ENCODE assay signal across 23 mouse cellular contexts in genomic region chr1:184138661-184139060, GRCm38 (mm10).
DNase-seq lines count a peak whose midpoint lies in the region; ATAC-seq and TF ChIP-seq lines count a peak whose summit lies in the region.
"Had no signal": no experiment of that assay in that cellular context is flagged by ENCODE, and none has a peak within 500 bp of the region (broad histone marks: within the 10 kb centered on the region; RNA-seq: fewer than 3 reads in every experiment).

No protein-coding gene starts in this region.

- no peaks in the 10 kb centered on the region for H3K4me1 ChIP-seq in midbrain, embryonic 10.5 days
- H3K4me1 ChIP-seq in midbrain, embryonic 15.5 days, result no peaks in the 10 kb centered on the region
- no peaks in the 10 kb centered on the region for H3K4me1 ChIP-seq in stomach, postnatal 0 days (replicated peaks; ENCODE audit: control insufficient read depth, insufficient read depth)

- H3K79me2 ChIP-seq in C2C12 (ENCODE audit: control insufficient read depth, insufficient read depth), result no peaks in the 10 kb centered on the region

- H3ac ChIP-seq in C2C12 (ENCODE audit: control insufficient read depth, insufficient read length, low read depth), result no peak overlapping the region

- H3K79me3 ChIP-seq in C2C12 (ENCODE audit: low read depth), result no peaks in the 10 kb centered on the region

- H3K4me3 ChIP-seq in midbrain, embryonic 10.5 days, result no peak overlapping the region
- no peak overlapping the region for H3K4me3 ChIP-seq in midbrain, embryonic 15.5 days
- H3K4me3 ChIP-seq in C2C12 (ENCODE audit: insufficient read depth, poor library complexity, severe bottlenecking), result no peak overlapping the region
- H3K4me3 ChIP-seq in stomach, postnatal 0 days (ENCODE audit: low read depth, low read length), result no peak overlapping the region

- WGBS in midbrain, embryonic 10.5 days, result 93% methylated on average over 3 of the region's 3 CpGs
- 91% methylated on average over 3 of the region's 3 CpGs for WGBS in midbrain, embryonic 15.5 days
- WGBS in large intestine, adult 2 months, result 33% methylated on average over 3 of the region's 3 CpGs
- 72% methylated on average over 3 of the region's 3 CpGs for WGBS in stomach, postnatal 0 days

- peak; percentile 5 for DNase-seq in midbrain, embryonic 10.5 days (ENCODE audit: low spot score)
- peak; percentile 57 for DNase-seq in large intestine, adult 2 months (ENCODE audit: low read depth, low spot score)
- peak; percentile 26 for DNase-seq in stomach, postnatal 0 days (ENCODE audit: low spot score)
- no peak for DNase-seq in thymus, adult 18-20 months
- no peak for DNase-seq in ovary, adult 18-20 months (ENCODE audit: low spot score)
- no peak for DNase-seq in kidney, postnatal 25 days
- DNase-seq: adrenal gland, adult 2 months; adrenal gland, adult 8-10 months; adrenal gland, postnatal 10 days; adrenal gland, postnatal 14 days; adrenal gland, postnatal 25 days; adrenal gland, postnatal 36 days; B cell, adult 2 months; cerebellum, adult 11 months; cerebellum, adult 11-12 months; cerebellum, adult 18-20 months had no signal

- H3K36me3 ChIP-seq in midbrain, embryonic 10.5 days, result no peaks in the 10 kb centered on the region
- H3K36me3 ChIP-seq in midbrain, embryonic 15.5 days (replicated peaks), result no peaks in the 10 kb centered on the region
- H3K36me3 ChIP-seq in C2C12 (ENCODE audit: control insufficient read depth, insufficient read depth), result no peaks in the 10 kb centered on the region
- H3K36me3 ChIP-seq in stomach, postnatal 0 days (ENCODE audit: control insufficient read depth, insufficient read depth, low read length), result no peaks in the 10 kb centered on the region
- H3K36me3 ChIP-seq: G1E had no signal

- no peak overlapping the region for H3K9ac ChIP-seq in midbrain, embryonic 15.5 days
- H3K9ac ChIP-seq in stomach, postnatal 0 days (ENCODE audit: low read length), result no peak overlapping the region

- H3K27ac ChIP-seq in midbrain, embryonic 10.5 days (replicated peaks), result no peak overlapping the region
- H3K27ac ChIP-seq in midbrain, embryonic 15.5 days, result no peak overlapping the region
- H3K27ac ChIP-seq in stomach, postnatal 0 days (replicated peaks), result no peak overlapping the region

- TF ChIP-seq CTCF in C2C12 (IDR thresholded peaks at IDR 0.05; ENCODE audit: control insufficient read depth, insufficient read depth, insufficient read length), result no peak
- no peak for TF ChIP-seq CTCF in stomach, postnatal 0 days (IDR thresholded peaks at IDR 0.05; ENCODE audit: low read depth)

- no peak overlapping the region for H3K4me2 ChIP-seq in midbrain, embryonic 15.5 days
- no peak overlapping the region for H3K4me2 ChIP-seq in stomach, postnatal 0 days (replicated peaks; ENCODE audit: low read depth)

- H3K9me3 ChIP-seq in midbrain, embryonic 10.5 days (replicated peaks), result no peaks in the 10 kb centered on the region
- H3K9me3 ChIP-seq in midbrain, embryonic 15.5 days, result no peaks in the 10 kb centered on the region
- no peaks in the 10 kb centered on the region for H3K9me3 ChIP-seq in stomach, postnatal 0 days (ENCODE audit: control insufficient read depth, low read length)

- no peak for ATAC-seq in midbrain, embryonic 15.5 days (replicated peaks)
- ATAC-seq in stomach, postnatal 0 days (ENCODE audit: low FRiP score, low TSS enrichment), result peak; percentile 67
- ATAC-seq: activated CD4-positive, CD25-positive, alpha-beta regulatory T cell, adult 4 months; CD4-positive, CD25-positive, alpha-beta regulatory T cell, adult 4 months; Patski had no signal

- TF ChIP-seq EP300 in stomach, postnatal 0 days (optimal IDR thresholded peaks at IDR 0.05), result no peak

- H3K27me3 ChIP-seq in midbrain, embryonic 10.5 days (ENCODE audit: low read depth, poor library complexity, severe bottlenecking), result no peaks in the 10 kb centered on the region
- H3K27me3 ChIP-seq in midbrain, embryonic 15.5 days (replicated peaks), result no peaks in the 10 kb centered on the region
- no peaks in the 10 kb centered on the region for H3K27me3 ChIP-seq in C2C12 (ENCODE audit: control insufficient read depth, insufficient read depth, insufficient read length)
- no peaks in the 10 kb centered on the region for H3K27me3 ChIP-seq in stomach, postnatal 0 days (ENCODE audit: control insufficient read depth, insufficient read depth, low read length)
- H3K27me3 ChIP-seq: CH12.LX, Patski had no signal

TF ChIP-seq in C2C12, 6 proteins besides CTCF, POLR2A, EP300 and RAD21:
- TF ChIP-seq CEBPB (IDR thresholded peaks at IDR 0.05; ENCODE audit: low read depth), result no peak
- no peak for TF ChIP-seq FOSL1 (IDR thresholded peaks at IDR 0.05; ENCODE audit: insufficient read depth, low read length, poor library complexity, severe bottlenecking)
- peak; percentile 62 for TF ChIP-seq MYOD1 (IDR thresholded peaks at IDR 0.05; ENCODE audit: control insufficient read depth, insufficient read length, low read depth)

Comparison
In these comparisons a context has a peak if more than half of its experiments do, and no peak if none do; other contexts are left out.
1. DNase-seq: peak in midbrain, embryonic 10.5 days (single experiment), large intestine, adult 2 months (single experiment) and stomach, postnatal 0 days (single experiment); none in thymus, adult 18-20 months (0 of 2), ovary, adult 18-20 months (single experiment) and kidney, postnatal 25 days (0 of 2).